Mouse (Mus musculus) intestine, embryonic 15.5 days (tissue): Measurements from ENCODE around the gene Nxpe4. TPM values are rescaled to one million over a fixed set of nuclear protein-coding genes. Genes with fewer than 3 reads are reported as not detected.
"Not testable (repeated sequence)": the region's sequence is repeated elsewhere in the genome, so short reads cannot be mapped to it uniquely, and the experiment has no call there.

Experiments used
- ATAC-seq: fragments of 200-750 bp; cut with Nextera tagmentation; 2 replicates; pipeline ENCODE4 v1.8.0; 2017; ENCODE audit warnings: moderate TSS enrichment, moderate library complexity
- H3K27ac ChIP-seq: fragments of 300-500 bp; sonication (generic); 2 replicates; pipeline ENCODE4 v1.5.1; 2015; ENCODE audit warnings: mild to moderate bottlenecking, inconsistent platforms
- H3K27me3 ChIP-seq: fragments of 300-500 bp; sonication (generic); replicated peaks from 2 replicates; pipeline ENCODE4 v1.6.1; 2015; ENCODE audit warnings: inconsistent platforms
- H3K36me3 ChIP-seq: fragments of 300-500 bp; sonication (generic); 2 replicates; pipeline ENCODE4 v1.6.1; 2015; ENCODE audit warnings: inconsistent platforms
- H3K4me1 ChIP-seq: fragments of 300-500 bp; sonication (generic); replicated peaks from 2 replicates; pipeline ENCODE4 v1.6.1; 2015; ENCODE audit warnings: inconsistent platforms
- H3K4me2 ChIP-seq: fragments of 300-500 bp; sonication (generic); replicated peaks from 2 replicates; pipeline ENCODE4 v1.6.1; 2015; ENCODE audit warnings: mild to moderate bottlenecking, inconsistent platforms
- H3K4me3 ChIP-seq: fragments of 300-500 bp; sonication (generic); replicated peaks from 2 replicates; pipeline ENCODE4 v1.5.1; 2015; ENCODE audit warnings: inconsistent platforms
- H3K9ac ChIP-seq: fragments of 300-500 bp; sonication (generic); 2 replicates; pipeline ENCODE4 v1.6.1; 2015; ENCODE audit warnings: inconsistent platforms
- H3K9me3 ChIP-seq: fragments of 300-500 bp; sonication (generic); 2 replicates; pipeline ENCODE4 v1.6.1; 2016; ENCODE audit warnings: inconsistent platforms
- WGBS: fragments of 180-500 bp; shearing (Covaris S2); methylation state at CpG from one replicate; pipeline ENCODE4 v1.1.7; 2015; 5-methylcytosine and 5-hydroxymethylcytosine counted together
- polyA plus RNA-seq: library from polyadenylated mRNA; unstranded; fragments of >200 nt; fragmentation: Nextera tagmentation; extraction: Ambion mirVana; gene quantifications from 2 replicates; pipeline ENCODE4 v1.2.1, GENCODE M21; 2015

Nxpe4 gene
- polyA plus RNA-seq, 1 experiment from 2014 or later = 4.7 TPM

GRCm38 (mm10) chr9:48403590-48404209 is 241.9 kb downstream of the Nxpe4 start:
- no peaks in the 10 kb centered on the region for H3K27me3 ChIP-seq
- no peak overlapping the region for H3K4me2 ChIP-seq
- no peaks in the 10 kb centered on the region for H3K4me1 ChIP-seq
- WGBS = 93% methylated on average over 10 of the region's 10 CpGs
- H3K36me3 ChIP-seq = no peaks in the 10 kb centered on the region
- H3K9ac ChIP-seq = no peak overlapping the region
- no peak overlapping the region for H3K4me3 ChIP-seq
- H3K27ac ChIP-seq = no peak overlapping the region
- no peak for ATAC-seq
- no peaks in the 10 kb centered on the region for H3K9me3 ChIP-seq

- 67% methylated on average over 3 of the region's 3 CpGs for WGBS
- H3K4me3 ChIP-seq = no peak overlapping the region
- H3K4me2 ChIP-seq = no peak overlapping the region
- H3K9ac ChIP-seq = no peak overlapping the region
- no peak overlapping the region for H3K27ac ChIP-seq
- H3K27me3 ChIP-seq = no peaks in the 10 kb centered on the region
- no peaks in the 10 kb centered on the region for H3K9me3 ChIP-seq
- ATAC-seq = no peak
- no peaks in the 10 kb centered on the region for H3K36me3 ChIP-seq
- H3K4me1 ChIP-seq = no peaks in the 10 kb centered on the region
Observed at GRCm38 (mm10) chr9:48404687-48405086, 242.9 kb downstream of the Nxpe4 start.

GRCm38 (mm10) chr9:48407549-48408327 is 245.9 kb downstream of the Nxpe4 start:
- no peak for ATAC-seq
- no peaks in the 10 kb centered on the region for H3K4me1 ChIP-seq
- no peaks in the 10 kb centered on the region for H3K9me3 ChIP-seq
- no peak overlapping the region for H3K9ac ChIP-seq
- no peak overlapping the region for H3K27ac ChIP-seq
- no peak overlapping the region for H3K4me2 ChIP-seq
- H3K36me3 ChIP-seq = no peaks in the 10 kb centered on the region
- whole genome bisulfite sequencing = 74% methylated on average over 10 of the region's 10 CpGs
- H3K27me3 ChIP-seq = no peaks in the 10 kb centered on the region
- no peak overlapping the region for H3K4me3 ChIP-seq

GRCm38 (mm10) chr9:48410217-48411035 is 248.6 kb downstream of the Nxpe4 start:
- WGBS = 82% methylated on average over 6 of the region's 6 CpGs

GRCm38 (mm10) chr9:48413591-48413990 is 251.8 kb downstream of the Nxpe4 start:
- Histone ChIP-seq H3K27me3 (no peaks in the 10 kb centered on the region), H3K9me3 (no peaks in the 10 kb centered on the region), H3K4me3 (no peak overlapping the region), H3K4me1 (no peaks in the 10 kb centered on the region), H3K36me3 (no peaks in the 10 kb centered on the region), H3K9ac (no peak overlapping the region), H3K27ac (no peak overlapping the region), H3K4me2 (no peak overlapping the region)
- ATAC-seq = no peak
- WGBS = 85% methylated on average over 2 of the region's 2 CpGs

More at GRCm38 (mm10) chr9:48410217-48411035, 248.6 kb downstream of the Nxpe4 start:
- H3K4me1 ChIP-seq = no peaks in the 10 kb centered on the region
- H3K4me3 ChIP-seq = no peak overlapping the region
- no peak overlapping the region for H3K27ac ChIP-seq
- no peaks in the 10 kb centered on the region for H3K36me3 ChIP-seq
- no peak for ATAC-seq
- H3K27me3 ChIP-seq = no peaks in the 10 kb centered on the region
- H3K9me3 ChIP-seq = no peaks in the 10 kb centered on the region
- no peak overlapping the region for H3K4me2 ChIP-seq
- H3K9ac ChIP-seq = no peak overlapping the region

- not testable (repeated sequence) for H3K9ac ChIP-seq, ATAC-seq, H3K4me1 ChIP-seq, H3K4me2 ChIP-seq, H3K4me3 ChIP-seq, H3K27ac ChIP-seq, H3K36me3 ChIP-seq, H3K9me3 ChIP-seq, H3K27me3 ChIP-seq
- 88% methylated on average over 8 of the region's 8 CpGs for WGBS
Observed at GRCm38 (mm10) chr9:48417366-48417765, 255.5 kb downstream of the Nxpe4 start.

- 85% methylated on average over 3 of the region's 3 CpGs for WGBS
Observed at GRCm38 (mm10) chr9:48417994-48418393, 256.2 kb downstream of the Nxpe4 start.

GRCm38 (mm10) chr9:48418397-48418796 is 256.6 kb downstream of the Nxpe4 start:
- H3K4me2 ChIP-seq = no peak overlapping the region
- no peak overlapping the region for H3K27ac ChIP-seq
- H3K36me3 ChIP-seq = no peaks in the 10 kb centered on the region
- H3K27me3 ChIP-seq = no peaks in the 10 kb centered on the region
- H3K9me3 ChIP-seq = no peaks in the 10 kb centered on the region
- H3K4me1 ChIP-seq = no peaks in the 10 kb centered on the region
- H3K4me3 ChIP-seq = no peak overlapping the region
- ATAC-seq = no peak
- WGBS = 73% methylated on average over 2 of the region's 2 CpGs
- H3K9ac ChIP-seq = no peak overlapping the region

More at GRCm38 (mm10) chr9:48417994-48418393, 256.2 kb downstream of the Nxpe4 start:
- Histone ChIP-seq H3K9me3 (no peaks in the 10 kb centered on the region), H3K27ac (no peak overlapping the region), H3K4me3 (no peak overlapping the region), H3K36me3 (no peaks in the 10 kb centered on the region), H3K27me3 (no peaks in the 10 kb centered on the region), H3K4me2 (no peak overlapping the region), H3K4me1 (no peaks in the 10 kb centered on the region), H3K9ac (no peak overlapping the region)
- ATAC-seq = no peak

GRCm38 (mm10) chr9:48418829-48419228 is 257.0 kb downstream of the Nxpe4 start:
- no peak overlapping the region for H3K27ac ChIP-seq
- H3K4me2 ChIP-seq = no peak overlapping the region
- H3K9ac ChIP-seq = no peak overlapping the region
- H3K27me3 ChIP-seq = no peaks in the 10 kb centered on the region
- ATAC-seq = no peak
- WGBS = 67% methylated on average over 8 of the region's 8 CpGs
- no peak overlapping the region for H3K4me3 ChIP-seq
- no peaks in the 10 kb centered on the region for H3K9me3 ChIP-seq
- H3K36me3 ChIP-seq = no peaks in the 10 kb centered on the region
- H3K4me1 ChIP-seq = no peaks in the 10 kb centered on the region

- ATAC-seq = no peak
Observed at GRCm38 (mm10) chr9:48420437-48420836, 258.6 kb downstream of the Nxpe4 start.

GRCm38 (mm10) chr9:48421029-48421428 is 259.2 kb downstream of the Nxpe4 start:
- Histone ChIP-seq H3K27me3 (no peaks in the 10 kb centered on the region), H3K9me3 (no peaks in the 10 kb centered on the region), H3K4me2 (no peak overlapping the region), H3K9ac (no peak overlapping the region), H3K4me3 (no peak overlapping the region), H3K4me1 (no peaks in the 10 kb centered on the region), H3K27ac (no peak overlapping the region), H3K36me3 (no peaks in the 10 kb centered on the region)
- WGBS = 80% methylated on average over 2 of the region's 2 CpGs
- no peak for ATAC-seq

More at GRCm38 (mm10) chr9:48420437-48420836, 258.6 kb downstream of the Nxpe4 start:
- Histone ChIP-seq H3K36me3 (no peaks in the 10 kb centered on the region), H3K9ac (no peak overlapping the region), H3K4me3 (no peak overlapping the region), H3K27ac (no peak overlapping the region), H3K4me1 (no peaks in the 10 kb centered on the region), H3K4me2 (no peak overlapping the region), H3K27me3 (no peaks in the 10 kb centered on the region), H3K9me3 (no peaks in the 10 kb centered on the region)
- whole genome bisulfite sequencing = 83% methylated on average over 7 of the region's 7 CpGs

GRCm38 (mm10) chr9:48421561-48421960 is 259.7 kb downstream of the Nxpe4 start:
- Histone ChIP-seq H3K36me3 (no peaks in the 10 kb centered on the region), H3K4me2 (no peak overlapping the region), H3K9ac (no peak overlapping the region), H3K27me3 (no peaks in the 10 kb centered on the region), H3K4me1 (no peaks in the 10 kb centered on the region), H3K9me3 (no peaks in the 10 kb centered on the region), H3K4me3 (no peak overlapping the region), H3K27ac (no peak overlapping the region)
- no peak for ATAC-seq
- 71% methylated on average over 2 of the region's 2 CpGs for WGBS
